Mouse (Mus musculus) stomach, postnatal 0 days (tissue): ENCODE data around the gene Fkbp5.

Experiments
- CTCF ChIP-seq: IDR thresholded peaks from 2 replicates; pipeline ENCODE4 v1.5.1; 2016; ENCODE audit warnings: antibody characterized with exemption, low read depth, mild to moderate bottlenecking, moderate library complexity
- EP300 ChIP-seq: optimal IDR thresholded peaks from 2 replicates; pipeline ENCODE3; 2016; ENCODE audit warnings: antibody characterized with exemption

DNA sequence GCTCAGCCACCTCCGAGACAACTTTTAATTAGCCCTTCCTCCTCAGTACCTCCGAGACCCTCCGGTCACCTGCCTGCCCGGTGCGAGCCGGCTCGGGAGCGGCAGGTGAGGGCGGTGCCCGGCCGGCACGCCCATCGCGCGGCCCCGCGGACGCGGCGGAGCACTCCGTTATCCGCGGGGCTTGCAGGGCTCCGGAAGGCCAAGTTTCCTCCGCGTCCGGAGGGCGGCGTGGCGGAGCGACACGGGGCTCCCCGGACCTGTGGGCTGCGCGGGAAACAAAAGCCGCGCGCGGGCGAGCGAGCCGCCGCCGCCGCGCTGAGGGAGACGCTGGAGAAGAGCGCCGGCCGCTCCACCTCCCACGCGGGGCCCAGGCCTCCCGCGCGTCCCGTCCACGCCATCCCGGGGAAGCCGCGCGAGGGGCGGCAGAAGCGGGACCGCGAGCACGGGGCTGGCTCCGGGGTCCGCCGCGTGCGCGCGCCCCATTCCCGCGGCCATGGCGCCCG, 31.8 kb downstream of the Fkbp5 start:
- TF ChIP-seq EP300 (no peak), CTCF (peak; percentile 40)
